Mouse (Mus musculus): ENCODE results near the gene Gprc5a.

- TF ChIP-seq CTCF (IDR thresholded peaks at IDR 0.05; ENCODE audit: control insufficient read depth, insufficient read depth, low read length) (no peak), POLR2A (IDR thresholded peaks at IDR 0.05; ENCODE audit: borderline replicate concordance, control insufficient read depth, low read depth, low read length) (no peak)
Observed at GRCm38 (mm10) chr6:135124755-135125380, 59.4 kb downstream of the Gprc5a start.
